Mouse (Mus musculus): ENCODE data around the gene Tmem33. TPM values are rescaled to one million over a fixed set of nuclear protein-coding genes. Genes with fewer than 3 reads are reported as not detected.

Gene Tmem33
- polyA plus RNA-seq, 1 experiment: 100 TPM

DNA sequence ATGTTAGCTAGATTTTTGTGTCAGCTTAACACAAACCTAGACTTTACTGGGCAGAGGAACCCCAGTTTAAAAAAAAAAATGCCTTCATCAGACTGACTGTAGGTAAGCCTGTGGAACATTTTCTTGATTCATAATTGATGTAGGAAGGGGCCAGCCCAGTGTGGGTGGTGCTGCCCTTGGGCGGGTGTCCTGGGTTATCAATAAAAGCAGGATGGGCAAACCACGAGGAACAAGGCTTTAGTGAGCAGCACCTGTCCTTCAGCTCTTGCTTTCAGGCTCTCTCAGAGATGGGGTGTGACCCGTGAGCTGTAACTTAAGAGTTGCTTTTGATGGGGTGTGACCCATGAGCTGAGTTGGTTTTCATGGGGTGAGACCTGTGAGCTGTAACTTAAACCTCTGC is 34.7 kb downstream of the Tmem33 start:
- DNase-seq: no peak
- no peak for TF ChIP-seq POLR2A (IDR thresholded peaks at IDR 0.05; ENCODE audit: borderline replicate concordance, extremely low read depth, low read depth, low read length)
- TF ChIP-seq CTCF (IDR thresholded peaks at IDR 0.05; ENCODE audit: insufficient read depth, low read length): no peak
- no peaks in the 10 kb centered on the region for H3K4me1 ChIP-seq (ENCODE audit: control insufficient read depth, insufficient read depth, low read length)
- no peak overlapping the region for H3K4me3 ChIP-seq (replicated peaks; ENCODE audit: extremely low read depth, low read depth, low read length)
- WGBS: 71% methylated on average over 3 of the region's 3 CpGs

- H3K4me3 ChIP-seq (replicated peaks; ENCODE audit: extremely low read depth, low read depth, low read length): no peak overlapping the region
- no peak for DNase-seq
- TF ChIP-seq CTCF (IDR thresholded peaks at IDR 0.05; ENCODE audit: insufficient read depth, low read length) (no peak), POLR2A (IDR thresholded peaks at IDR 0.05; ENCODE audit: borderline replicate concordance, extremely low read depth, low read depth, low read length) (no peak)
- 52% methylated on average over 6 of the region's 6 CpGs for WGBS
- H3K4me1 ChIP-seq (ENCODE audit: control insufficient read depth, insufficient read depth, low read length): no peaks in the 10 kb centered on the region
Observed at GRCm38 (mm10) chr5:67295682-67296081, 35.3 kb downstream of the Tmem33 start.

- 97% methylated on average over 1 of the region's 1 CpGs for WGBS
- H3K4me3 ChIP-seq (replicated peaks; ENCODE audit: extremely low read depth, low read depth, low read length): no peak overlapping the region
- no peaks in the 10 kb centered on the region for H3K4me1 ChIP-seq (ENCODE audit: control insufficient read depth, insufficient read depth, low read length)
- TF ChIP-seq CTCF (IDR thresholded peaks at IDR 0.05; ENCODE audit: insufficient read depth, low read length): no peak
- no peak for TF ChIP-seq POLR2A (IDR thresholded peaks at IDR 0.05; ENCODE audit: borderline replicate concordance, extremely low read depth, low read depth, low read length)
- DNase-seq: no peak
Observed at GRCm38 (mm10) chr5:67296171-67296570, 35.8 kb downstream of the Tmem33 start.

- DNase-seq: no peak
- TF ChIP-seq CTCF (IDR thresholded peaks at IDR 0.05; ENCODE audit: insufficient read depth, low read length): no peak
- no peak for TF ChIP-seq POLR2A (IDR thresholded peaks at IDR 0.05; ENCODE audit: borderline replicate concordance, extremely low read depth, low read depth, low read length)
- WGBS: 77% methylated on average over 5 of the region's 5 CpGs
- Histone ChIP-seq H3K4me3 (replicated peaks; ENCODE audit: extremely low read depth, low read depth, low read length) (no peak overlapping the region), H3K4me1 (ENCODE audit: control insufficient read depth, insufficient read depth, low read length) (no peaks in the 10 kb centered on the region)
Observed at GRCm38 (mm10) chr5:67297026-67297813, 36.9 kb downstream of the Tmem33 start.

- no peak for TF ChIP-seq CTCF (IDR thresholded peaks at IDR 0.05; ENCODE audit: insufficient read depth, low read length)
- no peak overlapping the region for H3K4me3 ChIP-seq (replicated peaks; ENCODE audit: extremely low read depth, low read depth, low read length)
- 82% methylated on average over 6 of the region's 6 CpGs for WGBS
- DNase-seq: no peak
- no peaks in the 10 kb centered on the region; the same call in 1 of the 2 replicates for H3K4me1 ChIP-seq (ENCODE audit: control insufficient read depth, insufficient read depth, low read length)
Observed at GRCm38 (mm10) chr5:67299847-67300412, 39.6 kb downstream of the Tmem33 start.

- WGBS: 95% methylated on average over 8 of the region's 8 CpGs
- TF ChIP-seq CTCF (IDR thresholded peaks at IDR 0.05; ENCODE audit: insufficient read depth, low read length) (no peak), POLR2A (IDR thresholded peaks at IDR 0.05; ENCODE audit: borderline replicate concordance, extremely low read depth, low read depth, low read length) (no peak)
- no peak for DNase-seq
- Histone ChIP-seq H3K4me3 (replicated peaks; ENCODE audit: extremely low read depth, low read depth, low read length) (no peak overlapping the region), H3K4me1 (ENCODE audit: control insufficient read depth, insufficient read depth, low read length) (no peaks in the 10 kb centered on the region; the same call in 1 of the 2 replicates)
Observed at GRCm38 (mm10) chr5:67300926-67301597, 40.7 kb downstream of the Tmem33 start.

DNA sequence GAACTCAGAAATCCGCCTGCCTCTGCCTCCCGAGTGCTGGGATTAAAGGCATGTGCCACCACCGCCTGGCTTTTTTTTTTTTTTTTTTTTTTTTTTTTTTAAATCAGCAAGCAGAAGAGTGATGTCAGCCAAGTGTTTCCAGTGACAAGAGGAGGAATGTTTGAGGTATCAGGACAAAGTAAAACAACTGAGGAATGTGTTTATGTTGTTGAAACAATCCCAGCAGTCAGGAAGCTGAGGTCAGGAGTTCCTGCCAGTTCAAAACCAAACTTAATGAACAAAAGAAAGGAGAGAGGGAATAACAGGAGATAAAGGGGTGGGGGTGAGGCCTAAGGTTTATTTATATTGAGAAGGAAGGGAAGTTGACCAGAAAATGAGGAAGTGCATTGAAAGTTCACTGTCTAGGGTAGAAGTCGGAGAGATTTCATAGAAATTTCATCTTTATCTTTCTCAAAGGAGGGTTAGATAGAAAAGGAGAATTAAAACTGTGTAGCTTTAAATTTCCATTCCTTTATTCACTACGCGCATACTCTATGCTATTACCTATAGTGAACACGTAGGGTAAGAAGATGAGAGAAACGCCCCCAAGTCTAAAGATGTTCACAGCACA is 41.5 kb downstream of the Tmem33 start:
- no peak for TF ChIP-seq CTCF (IDR thresholded peaks at IDR 0.05; ENCODE audit: insufficient read depth, low read length)
- TF ChIP-seq POLR2A (IDR thresholded peaks at IDR 0.05; ENCODE audit: borderline replicate concordance, extremely low read depth, low read depth, low read length): no peak
- H3K4me1 ChIP-seq (ENCODE audit: control insufficient read depth, insufficient read depth, low read length): no peaks in the 10 kb centered on the region; the same call in 1 of the 2 replicates
- DNase-seq: no peak
- WGBS: 49% methylated on average over 5 of the region's 8 CpGs
- H3K4me3 ChIP-seq (replicated peaks; ENCODE audit: extremely low read depth, low read depth, low read length): no peak overlapping the region

DNA sequence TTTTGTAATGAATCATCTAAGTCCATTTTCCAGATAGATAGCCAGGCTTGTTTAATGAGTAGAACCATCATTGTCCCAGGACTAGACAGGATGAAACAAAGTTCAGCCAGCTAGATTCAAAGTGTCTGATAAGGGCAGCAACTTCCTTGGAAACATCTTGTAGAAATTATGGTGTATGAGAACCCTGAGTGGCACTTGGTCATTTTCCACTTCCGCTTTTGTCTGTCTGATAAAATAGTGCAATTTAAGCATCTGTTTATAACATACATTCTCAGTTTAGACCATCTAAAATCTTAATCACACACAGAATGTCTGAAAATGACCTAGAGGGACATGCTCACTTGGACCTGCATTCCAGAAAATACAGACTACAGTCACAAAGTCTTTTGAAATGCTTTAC is 43.5 kb downstream of the Tmem33 start:
- Histone ChIP-seq H3K4me1 (ENCODE audit: control insufficient read depth, insufficient read depth, low read length) (peaks cover 5% of the 10 kb centered on the region), H3K4me3 (replicated peaks; ENCODE audit: extremely low read depth, low read depth, low read length) (no peak overlapping the region)
- 42% methylated on average over 1 of the region's 1 CpGs for WGBS
- TF ChIP-seq POLR2A (IDR thresholded peaks at IDR 0.05; ENCODE audit: borderline replicate concordance, extremely low read depth, low read depth, low read length): no peak
- no peak for TF ChIP-seq CTCF (IDR thresholded peaks at IDR 0.05; ENCODE audit: insufficient read depth, low read length)
- DNase-seq: no peak

DNA sequence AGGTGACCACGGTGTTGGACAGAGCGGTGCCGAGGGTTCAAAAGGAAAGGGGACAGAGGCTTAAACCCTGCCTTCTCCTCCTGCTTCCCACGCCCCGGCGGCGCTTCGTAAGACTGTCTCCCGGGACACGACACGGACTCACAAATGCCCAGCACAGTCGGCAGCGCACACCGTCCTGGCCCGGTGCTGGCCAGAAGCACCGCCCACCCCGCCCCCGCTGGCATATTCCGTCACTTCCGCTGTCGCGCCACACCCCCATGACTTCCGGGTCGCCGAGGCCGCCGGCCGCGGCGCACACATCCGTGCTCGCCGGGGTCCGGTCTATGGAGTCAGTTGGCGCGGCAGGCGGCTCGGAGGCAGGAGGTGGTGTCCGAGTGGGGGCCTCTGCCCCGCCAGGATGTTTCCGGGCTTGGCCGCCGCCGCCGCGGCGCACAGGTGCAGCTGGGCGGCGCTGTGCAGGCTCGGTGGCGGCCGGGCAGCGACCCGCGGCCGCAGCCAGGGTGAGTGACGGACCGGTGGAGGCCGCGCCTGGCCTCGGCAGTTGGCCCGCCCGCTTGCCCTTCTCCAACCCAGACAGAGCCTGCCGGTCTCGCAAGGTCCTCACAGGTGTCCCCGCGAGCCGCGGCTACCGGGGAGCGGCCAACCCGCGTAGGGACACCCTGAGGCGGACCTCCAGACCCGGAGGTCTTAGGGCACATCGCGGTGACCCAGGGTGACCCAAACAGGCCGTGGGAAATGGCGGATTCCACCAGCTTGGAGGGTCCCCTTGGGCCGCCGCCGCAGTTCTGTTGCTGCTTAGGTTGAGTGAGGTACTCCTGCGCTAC is 46.5 kb downstream of the Tmem33 start, which contains the start of gene Slc30a9:
Gene Slc30a9 (plus strand): TSS at position 258 of the 824 bp plus-strand sequence.
- Histone ChIP-seq H3K4me3 (replicated peaks; ENCODE audit: extremely low read depth, low read depth, low read length) (peak within 1 kb of the TSS; percentile 94), H3K4me1 (ENCODE audit: control insufficient read depth, insufficient read depth, low read length) (peaks cover 5% of the 10 kb centered on the region)
- peak; percentile 95 for DNase-seq
- TF ChIP-seq POLR2A (IDR thresholded peaks at IDR 0.05; ENCODE audit: borderline replicate concordance, extremely low read depth, low read depth, low read length) (peak; percentile 92), CTCF (IDR thresholded peaks at IDR 0.05; ENCODE audit: insufficient read depth, low read length) (no peak)
- under 1% methylated on average over 83 of the region's 83 CpGs for WGBS
